Mouse (Mus musculus): ENCODE measurements around the gene Tcp1.
A peak's percentile ranks its signal among the peaks of the same experiment; 100 is the strongest.
"Not testable (repeated sequence)": the region's sequence is repeated elsewhere in the genome, so short reads cannot be mapped to it uniquely, and the experiment has no call there.

Gene Tcp1

DNA sequence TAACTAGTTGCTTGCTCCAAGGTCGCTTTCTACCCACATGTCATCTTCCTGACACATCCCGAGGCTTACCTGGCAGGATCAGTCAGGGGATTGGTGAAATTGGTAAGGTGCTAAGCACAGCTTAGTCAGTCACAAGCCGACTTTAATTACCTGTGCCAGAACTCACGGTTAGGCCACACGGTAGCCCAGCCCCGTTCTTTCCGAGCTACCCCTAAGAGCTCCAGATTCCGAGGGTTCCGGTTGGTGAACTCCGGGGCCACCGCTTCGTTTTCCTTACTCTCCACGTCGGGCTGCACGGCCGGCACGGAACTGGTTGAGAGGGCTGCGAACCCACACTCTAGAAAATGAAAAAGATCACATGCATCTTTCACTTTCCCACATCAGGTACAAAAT lies at the start of gene Tcp1:
Gene Tcp1 (plus strand): TSS at position 214 of the 393 bp plus-strand sequence.
- no peak for DNase-seq (ENCODE audit: low spot score)

DNA sequence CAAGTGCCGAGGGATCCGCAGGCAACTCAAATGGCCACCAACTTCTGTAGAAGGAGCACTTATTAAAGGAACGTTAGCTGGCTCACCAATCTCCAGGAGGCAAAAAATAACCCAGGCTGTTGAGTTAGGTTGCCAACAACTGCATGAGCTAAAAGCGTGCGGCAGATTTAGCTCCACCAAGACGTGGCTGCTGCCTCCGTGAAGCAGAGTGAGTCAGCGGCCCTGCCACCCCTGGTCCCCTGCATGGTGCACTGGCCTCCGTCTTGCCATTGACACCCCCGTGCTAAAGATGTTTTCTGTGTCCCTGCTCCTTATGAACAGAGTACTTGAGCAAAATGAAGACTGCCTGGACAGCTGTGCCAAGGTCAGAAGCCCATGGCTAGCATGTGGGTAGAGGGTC lies 48.6 kb upstream of the Tcp1 start:
- no peak for DNase-seq (ENCODE audit: low spot score)

DNA sequence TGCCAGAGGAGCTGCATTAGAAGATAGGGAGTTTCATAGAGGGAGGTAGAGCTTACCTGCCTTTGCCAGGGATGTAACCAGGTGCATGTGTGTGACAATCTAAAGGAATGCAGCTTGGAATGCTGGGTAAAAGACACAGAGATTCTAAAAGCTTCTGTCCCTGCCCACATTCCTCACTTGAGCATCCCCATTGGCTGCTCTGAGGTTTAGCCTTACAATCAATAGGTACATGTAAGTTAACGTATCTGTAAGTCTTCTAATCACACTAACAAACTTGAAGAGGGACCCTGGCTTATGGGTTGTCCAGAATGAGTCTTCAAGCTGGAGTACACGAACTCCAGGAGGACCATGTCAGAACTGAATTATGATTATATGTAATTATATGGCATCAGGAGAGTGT lies 47.5 kb upstream of the Tcp1 start, which contains the start of gene Mas1:
Gene Mas1 (minus strand): TSS at position 101 of the 400 bp plus-strand sequence.
- no peak for DNase-seq (ENCODE audit: low spot score)

DNA sequence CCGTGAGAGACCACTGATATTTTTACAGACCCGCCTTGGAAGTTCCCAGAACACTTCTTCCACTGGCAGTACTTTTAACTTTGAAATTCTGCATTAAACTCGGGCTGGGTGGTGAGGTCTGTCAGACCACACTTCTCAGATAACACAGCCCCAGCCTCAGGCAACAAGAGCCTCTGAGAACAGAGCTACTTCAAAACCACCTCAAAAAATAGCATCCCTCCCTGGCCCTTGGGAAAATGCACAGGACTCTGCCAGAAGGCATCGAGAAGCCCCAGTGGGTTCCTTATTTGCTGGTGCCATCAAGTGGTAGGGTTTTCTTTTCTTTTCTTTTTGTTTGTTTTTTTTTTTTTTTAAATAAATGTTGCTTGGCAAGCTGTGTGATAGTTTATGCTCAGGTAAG lies 46.9 kb upstream of the Tcp1 start:
- DNase-seq (ENCODE audit: low spot score): no peak

DNA sequence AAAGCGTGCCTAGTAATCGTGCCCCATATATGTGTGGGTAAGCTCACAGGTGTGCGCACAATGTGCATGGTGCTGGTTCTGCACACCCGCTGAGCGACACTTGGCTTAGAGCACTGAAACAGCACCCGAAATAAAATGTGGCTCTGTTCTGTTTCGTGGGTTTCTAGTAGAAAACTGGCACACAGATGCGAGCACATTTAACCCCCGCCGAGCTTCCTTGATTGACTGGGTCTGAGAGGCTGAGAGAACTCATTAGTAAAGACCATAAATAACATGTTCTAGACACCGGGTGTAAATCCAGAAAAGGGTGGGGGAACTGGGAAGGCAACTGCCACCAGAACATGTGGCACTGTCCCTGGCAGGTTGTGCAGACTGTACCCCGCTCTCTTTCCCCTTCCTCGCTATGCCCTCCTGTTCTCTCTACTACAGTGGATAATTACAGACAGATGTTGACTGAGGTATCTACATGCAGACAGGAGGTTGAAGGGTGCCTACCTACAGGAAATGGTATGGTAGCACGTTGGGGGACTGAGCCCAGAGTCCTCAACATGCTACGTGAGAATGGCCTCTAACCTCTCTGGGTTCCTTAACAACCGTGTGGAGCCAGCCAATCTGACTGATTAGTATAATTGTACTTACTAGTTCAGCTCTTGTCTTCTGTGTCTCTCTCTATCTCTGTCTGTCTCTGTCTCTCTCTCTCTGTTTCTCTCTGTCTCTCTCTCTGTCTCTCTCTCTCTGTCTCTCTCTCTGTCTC lies 43.0 kb upstream of the Tcp1 start:
- no peak for DNase-seq (ENCODE audit: low spot score)

DNA sequence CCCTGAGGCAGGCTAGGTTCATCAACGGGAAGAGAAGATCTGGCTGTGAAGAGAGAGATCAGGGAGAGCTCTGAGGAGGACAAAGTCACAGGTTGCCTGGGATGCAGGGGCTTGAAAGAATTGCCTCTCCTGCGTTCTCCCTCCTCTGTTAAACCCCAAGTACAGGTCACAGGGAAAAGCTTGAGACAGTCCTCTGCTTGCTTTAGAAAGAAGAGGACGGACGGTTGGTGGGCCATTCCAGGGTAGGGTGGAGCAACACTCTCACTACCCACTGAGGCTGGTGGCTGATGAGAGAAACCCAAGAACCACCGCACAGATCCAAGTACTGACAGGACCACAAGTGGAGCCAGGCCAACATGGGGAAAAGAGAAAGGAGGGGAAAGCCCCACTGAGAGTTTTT lies 39.8 kb upstream of the Tcp1 start, which contains the start of gene Mrgprh:
Gene Mrgprh (plus strand): TSS at position 301 of the 400 bp plus-strand sequence.
- DNase-seq (ENCODE audit: low spot score): no peak

DNA sequence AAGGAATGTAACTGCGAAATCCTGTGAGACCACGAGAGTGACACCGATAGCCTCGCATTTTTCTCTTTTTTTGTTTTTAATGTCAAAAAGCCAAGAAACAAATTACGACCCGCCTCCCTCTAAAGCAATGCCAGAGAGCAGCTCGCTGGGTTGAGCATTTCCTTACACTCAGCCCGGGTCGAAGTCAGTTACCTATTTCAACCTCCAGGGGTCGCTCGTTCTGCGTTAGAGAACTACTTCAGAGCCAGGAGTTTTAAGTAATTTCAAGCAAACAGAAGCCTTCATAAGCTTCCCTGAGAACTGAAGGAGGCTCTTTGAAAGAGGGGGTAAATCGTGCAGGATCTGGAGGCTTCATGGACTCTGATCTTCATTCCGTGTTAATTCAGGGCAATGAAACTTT lies 35.3 kb upstream of the Tcp1 start:
- DNase-seq (ENCODE audit: low spot score): peak; percentile 86

DNA sequence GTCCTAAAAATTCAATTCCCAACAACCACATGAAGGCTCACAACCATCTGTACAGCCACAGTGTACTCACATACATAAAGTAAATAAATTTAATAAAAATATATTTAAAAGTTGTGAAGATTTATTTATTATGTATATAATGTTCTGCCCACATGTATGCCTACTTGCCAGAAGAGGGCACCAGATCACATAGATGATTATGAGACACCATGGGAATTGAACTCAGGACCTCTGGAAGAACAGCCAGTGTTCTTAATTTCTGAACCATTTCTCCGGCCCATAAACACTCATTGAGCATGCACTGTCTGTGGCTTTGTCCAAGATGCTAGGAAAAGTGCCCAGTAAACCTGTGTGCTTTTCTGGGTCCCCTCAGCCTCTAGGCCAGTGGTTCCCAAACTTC lies 34.3 kb upstream of the Tcp1 start:
- no peak for DNase-seq (ENCODE audit: low spot score)

DNA sequence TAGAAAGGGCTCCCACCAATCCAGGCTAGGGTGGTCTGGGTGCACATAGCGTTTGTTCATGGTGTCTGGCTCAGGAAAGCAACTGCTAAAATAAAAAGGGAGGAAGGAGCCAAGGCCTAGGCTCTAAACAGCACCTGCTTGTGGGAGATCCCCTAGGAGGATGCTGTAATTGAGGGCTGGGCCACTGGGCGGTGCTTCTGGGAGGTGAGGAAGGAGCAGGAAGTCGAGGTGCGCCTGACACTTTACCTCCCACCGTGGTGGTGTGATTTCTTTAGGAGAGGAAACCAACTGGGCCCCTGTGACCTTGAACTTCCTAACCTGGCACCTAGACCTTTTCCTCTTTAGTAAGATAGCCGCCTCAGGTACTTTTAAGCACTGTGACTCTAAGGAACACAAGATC lies 28.9 kb upstream of the Tcp1 start:
- no peak for DNase-seq (ENCODE audit: low spot score)

DNA sequence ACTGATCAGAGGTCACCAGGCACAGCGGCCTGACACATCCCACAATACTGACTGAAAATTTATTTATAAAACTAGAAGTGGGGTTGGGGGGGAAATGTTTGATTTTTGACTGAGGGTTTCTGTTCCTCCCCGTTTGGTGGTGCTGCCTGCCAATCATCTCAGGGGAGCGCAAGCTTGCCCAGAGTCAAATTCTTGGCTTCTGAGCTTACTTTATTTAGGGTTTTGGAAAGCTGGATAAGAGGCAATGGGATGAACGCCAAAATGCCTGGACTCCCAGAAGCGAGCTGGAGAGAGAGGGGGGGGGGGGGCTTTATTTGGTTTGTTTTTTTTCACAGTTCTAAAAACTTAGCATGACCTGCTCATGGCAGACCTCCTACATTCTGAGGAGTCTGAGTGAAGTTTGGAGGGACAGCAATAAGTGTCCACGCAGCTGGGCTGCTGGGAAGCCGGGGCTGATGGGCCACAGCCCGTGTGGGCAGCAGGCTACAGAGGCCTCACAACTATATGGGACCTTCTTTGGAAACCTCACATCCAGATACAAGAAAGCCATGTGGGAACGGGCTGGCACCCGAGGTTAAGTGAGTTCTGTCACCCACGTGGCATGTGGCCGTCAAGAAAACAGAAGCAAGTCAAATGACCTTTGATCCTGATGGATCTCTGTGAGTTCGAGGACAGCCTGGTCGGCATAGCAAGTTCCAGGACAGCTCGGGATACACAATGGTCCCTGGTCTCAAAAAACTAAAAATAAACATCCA lies 28.3 kb upstream of the Tcp1 start:
- no peak for DNase-seq (ENCODE audit: low spot score)

DNA sequence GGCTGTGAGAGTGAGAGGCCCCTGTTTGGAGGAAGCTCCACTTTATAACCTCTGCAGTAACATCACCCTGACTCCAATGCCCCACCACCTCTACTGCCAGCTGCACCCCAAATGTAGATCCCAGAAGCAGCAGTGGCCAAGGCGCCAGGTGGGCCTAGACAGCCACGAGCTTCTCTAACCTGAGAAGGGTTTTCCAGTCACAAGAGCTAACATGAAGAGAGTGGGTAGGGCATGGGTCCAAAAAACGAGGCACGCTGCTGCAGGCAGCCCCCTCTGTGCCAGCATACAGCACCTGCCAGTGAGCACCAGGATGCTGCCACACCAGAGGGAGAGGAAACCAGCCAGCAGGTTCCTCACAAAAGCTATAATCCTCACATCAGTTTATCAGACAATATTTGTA lies 24.4 kb upstream of the Tcp1 start:
- DNase-seq (ENCODE audit: low spot score): no peak

DNA sequence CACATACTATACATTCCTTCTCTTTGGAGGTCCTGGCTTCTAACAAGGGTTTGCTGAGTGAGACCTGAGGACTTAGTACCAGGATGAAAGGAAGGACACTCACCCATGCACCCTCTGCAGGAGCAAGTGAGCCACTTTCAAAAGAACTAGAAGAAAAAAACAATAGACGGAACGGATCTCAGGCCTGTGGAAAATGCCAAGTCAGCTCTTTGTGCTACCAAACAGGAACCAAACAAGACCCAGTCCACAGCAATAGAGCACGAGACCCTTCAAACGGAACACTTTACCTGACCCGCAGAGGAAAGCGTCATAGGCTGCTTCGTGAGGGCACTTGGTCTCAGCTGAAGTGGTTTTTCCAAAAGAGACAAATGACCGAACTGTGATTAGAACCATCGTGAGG lies 23.5 kb upstream of the Tcp1 start:
- no peak for DNase-seq (ENCODE audit: low spot score)

DNA sequence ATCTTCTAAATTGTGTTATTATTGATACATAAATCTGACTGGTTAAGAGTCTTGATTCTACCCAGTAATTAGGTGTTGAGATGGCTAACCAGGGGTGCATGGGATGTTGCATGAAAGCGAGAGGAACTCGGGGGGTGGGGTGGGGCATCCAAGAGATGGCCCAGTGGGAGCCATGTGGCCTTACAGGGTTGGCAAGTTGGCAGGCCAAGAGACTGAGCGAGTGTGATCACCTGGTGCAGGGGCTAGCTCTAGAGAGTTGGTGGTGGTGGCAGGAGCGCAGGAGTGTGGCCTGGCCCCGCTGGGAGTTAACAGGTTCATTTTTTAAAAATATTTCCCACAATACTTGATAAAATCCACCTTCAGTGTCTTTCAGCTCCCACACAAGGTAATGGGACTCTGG lies 17.8 kb upstream of the Tcp1 start:
- DNase-seq (ENCODE audit: low spot score): no peak

DNA sequence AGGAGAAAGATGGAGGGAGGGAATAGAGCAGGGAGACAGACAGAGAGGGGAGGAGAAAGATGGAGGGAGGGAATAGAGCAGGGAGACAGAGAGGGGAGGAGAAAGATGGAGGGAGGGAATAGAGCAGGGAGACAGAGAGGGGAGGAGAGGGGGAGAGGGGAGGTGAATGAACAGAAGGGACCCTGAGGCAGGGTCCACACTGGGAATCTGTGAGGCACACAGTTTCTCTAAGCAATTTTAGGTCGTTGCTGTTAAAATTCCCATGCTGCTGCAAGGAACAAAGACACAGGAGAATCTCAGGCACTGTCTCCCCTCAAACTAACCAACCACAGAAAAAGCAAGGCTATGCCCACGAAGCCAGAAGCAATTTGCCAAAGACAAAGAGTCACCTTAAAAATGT lies 16.9 kb upstream of the Tcp1 start:
- DNase-seq (ENCODE audit: low spot score): not testable (repeated sequence)

DNA sequence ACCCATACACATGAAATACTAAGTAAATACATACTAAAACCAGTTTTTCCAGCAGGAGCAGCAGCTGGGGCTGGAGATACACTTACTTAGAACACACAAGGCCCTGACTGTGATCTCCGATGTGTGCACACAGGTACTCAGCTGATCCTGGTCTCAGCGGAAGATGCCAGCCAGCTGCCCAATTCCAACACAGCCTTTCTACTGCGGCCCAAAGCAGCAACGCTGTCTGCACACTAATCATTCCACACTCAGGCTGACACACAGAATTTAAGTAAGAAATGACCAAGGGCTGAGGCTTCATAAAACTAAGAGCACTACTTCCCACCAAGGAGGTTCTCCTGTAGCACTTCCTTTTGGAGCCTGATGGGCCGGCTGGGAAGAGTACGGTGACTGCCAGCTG lies 13.2 kb upstream of the Tcp1 start:
- no peak for DNase-seq (ENCODE audit: low spot score)

DNA sequence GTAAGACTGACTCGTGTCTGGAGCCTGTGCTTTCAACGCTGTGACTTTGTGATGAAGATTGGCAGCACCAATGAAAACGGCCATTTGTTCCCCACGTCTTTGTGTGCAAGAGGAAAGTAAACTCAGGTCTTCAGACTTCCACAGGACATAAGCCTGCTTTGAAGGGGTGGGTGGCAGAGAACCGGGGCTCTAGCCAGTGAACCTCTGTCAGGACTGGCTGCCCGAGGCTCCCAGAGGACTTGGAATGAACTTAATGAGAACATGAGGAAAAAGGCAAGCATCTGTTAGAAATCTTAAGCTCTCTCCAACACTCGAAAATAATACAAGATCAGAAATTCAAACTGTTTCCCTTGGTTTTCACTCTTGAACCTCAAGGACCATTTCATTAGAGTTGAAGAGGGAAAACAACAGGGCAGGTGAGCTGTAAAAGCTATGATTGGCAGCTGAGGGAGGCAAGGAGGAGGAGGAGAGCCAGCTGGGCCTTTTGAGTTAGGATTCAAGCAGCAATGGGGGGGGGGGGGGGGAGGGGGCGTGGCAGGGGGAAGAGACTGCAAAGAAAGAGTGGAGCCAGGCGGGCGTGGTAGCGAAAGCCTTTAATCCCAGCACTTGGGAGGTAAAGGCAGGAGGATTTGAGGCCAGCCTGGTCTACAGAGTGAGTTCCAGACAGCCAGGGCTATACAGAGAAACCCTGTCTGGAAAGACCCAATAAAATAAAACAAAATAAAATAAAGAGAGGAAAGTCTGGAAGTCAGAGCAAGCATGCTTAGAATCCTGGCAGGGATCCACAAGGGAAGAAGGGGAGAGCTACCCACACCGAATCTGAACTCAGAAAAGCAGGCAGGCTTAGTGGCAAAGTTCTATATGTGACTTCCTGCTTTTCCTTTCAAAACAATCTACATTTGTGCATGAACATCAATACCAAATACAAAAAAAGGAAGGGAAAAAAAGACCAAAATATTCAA lies 11.8 kb upstream of the Tcp1 start:
- peak; percentile 54 for DNase-seq (ENCODE audit: low spot score)

DNA sequence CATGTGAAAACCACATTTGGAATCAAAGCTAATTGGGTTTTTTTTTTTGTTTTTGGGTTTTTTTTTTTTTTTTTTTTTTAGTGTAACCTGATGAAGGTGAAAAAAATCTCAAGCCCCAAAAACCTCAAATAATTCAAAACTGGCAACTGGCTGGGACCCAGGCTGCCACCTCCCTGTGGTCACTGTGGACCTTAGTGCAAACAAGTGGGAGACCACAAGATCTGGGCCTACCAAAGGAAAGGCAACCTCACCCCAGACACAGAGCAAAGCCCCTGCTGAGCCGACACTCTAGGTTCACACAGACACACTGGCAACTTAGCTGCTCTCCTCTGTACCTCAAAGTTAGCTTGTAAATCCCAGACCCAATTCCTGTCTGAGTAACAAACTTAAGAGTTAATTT lies 11.2 kb upstream of the Tcp1 start:
- no peak for DNase-seq (ENCODE audit: low spot score)

DNA sequence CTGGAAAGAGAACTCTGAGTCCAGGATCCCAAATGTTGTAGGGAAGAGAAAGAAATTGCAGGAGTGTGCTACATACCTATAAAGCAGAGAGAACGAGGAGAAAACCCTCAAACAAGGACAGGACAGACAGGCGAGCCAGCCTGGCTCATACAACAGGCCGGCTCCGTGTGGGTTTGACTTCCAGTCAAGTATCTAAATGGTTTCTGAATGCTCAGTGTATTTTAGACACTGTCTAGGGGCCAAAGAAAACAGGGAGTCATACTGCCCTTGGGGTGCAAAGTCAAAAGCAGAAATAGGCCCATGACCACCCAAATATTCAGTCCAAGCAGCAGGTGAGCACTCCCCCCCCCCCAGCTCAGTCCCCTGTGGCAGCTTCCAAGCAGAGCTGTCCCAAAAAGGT lies 9.7 kb upstream of the Tcp1 start:
- no peak for DNase-seq (ENCODE audit: low spot score)

DNA sequence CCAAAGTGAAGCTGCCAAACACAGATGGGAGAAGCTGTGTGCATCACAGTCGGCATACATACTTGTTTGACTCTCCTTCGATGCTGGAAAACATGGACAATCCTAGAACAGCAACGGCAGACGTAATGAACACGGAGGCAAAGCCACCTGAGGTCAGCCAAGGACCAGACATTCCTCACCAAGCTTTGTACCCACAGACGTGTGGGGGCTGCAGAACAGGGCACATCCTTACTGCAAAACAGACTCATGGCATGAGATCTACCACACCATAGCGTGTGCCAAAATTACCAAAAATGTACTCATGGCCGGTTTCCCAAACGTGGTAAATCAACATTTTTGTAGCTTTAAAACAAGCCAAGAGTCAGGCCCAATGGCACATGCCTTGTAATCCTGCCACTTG lies 9.1 kb upstream of the Tcp1 start:
- DNase-seq (ENCODE audit: low spot score): no peak

DNA sequence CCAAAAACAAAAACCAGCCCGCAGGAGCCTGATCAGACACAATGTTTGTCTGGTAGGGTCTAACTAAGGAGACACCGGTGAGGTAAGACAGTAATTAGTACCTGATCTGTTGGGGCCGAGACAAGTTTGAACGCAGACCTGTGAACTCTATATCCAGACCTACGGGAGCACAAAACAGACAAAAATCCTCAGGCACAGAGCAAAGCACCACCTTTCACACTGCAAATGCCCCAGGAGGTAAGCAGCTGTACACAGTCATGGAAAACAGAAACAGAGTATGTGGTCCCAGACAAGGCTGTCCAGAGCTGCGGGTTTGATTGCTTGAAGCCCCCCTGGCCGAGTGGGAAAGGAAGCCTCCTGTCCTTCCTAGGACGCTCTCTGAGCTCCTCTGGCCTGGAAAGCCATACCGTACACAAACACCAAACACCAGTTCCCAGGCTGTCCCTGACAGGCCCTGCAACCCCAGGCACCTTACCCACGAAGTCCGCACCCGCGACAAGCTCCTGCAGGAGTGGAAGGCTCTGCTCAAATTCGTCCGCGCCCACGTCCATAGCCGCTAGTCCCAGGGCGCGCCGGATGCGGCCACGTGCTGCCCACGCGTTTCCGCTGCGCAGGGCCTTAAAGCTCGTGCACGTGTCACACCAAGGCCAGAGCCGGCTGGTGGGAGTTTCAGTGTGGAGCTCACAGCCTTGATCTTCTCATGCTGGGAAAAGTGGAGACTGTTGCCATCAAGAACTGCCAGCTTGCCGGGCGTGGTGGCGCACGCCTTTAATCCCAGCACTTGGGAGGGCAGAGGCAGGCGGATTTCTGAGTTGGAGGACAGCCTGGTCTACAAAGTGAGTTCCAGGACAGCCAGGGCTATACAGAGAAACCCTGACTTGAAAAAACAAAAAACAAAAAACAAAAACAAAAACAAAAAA lies 5.9 kb upstream of the Tcp1 start, which contains the start of gene Pnldc1:
Gene Pnldc1 (minus strand): TSS at position 870 of the 920 bp plus-strand sequence.
- no peak for DNase-seq (ENCODE audit: low spot score)

DNA sequence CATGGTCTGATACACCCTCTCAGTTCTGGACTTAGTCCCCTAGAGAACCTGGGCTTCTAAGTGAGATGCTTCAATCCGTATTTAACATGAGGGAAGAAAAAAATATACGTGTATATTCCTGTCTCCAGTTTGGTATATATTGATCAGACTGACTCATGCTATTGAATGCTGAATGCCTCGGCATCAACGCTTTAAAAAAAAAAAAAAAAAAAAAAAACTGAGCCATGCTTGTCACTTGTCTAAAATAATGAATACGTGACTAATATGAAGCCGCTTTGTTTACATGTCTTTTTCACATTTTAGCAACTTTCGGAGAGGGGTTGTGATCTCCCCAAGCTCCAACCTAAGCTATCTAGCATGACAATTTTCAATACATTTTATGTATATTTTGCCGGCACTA lies 5.1 kb upstream of the Tcp1 start:
- DNase-seq (ENCODE audit: low spot score): no peak
